Mouse (Mus musculus): ENCODE measurements around the gene Fbxl20. TPM values are rescaled to one million over a fixed set of nuclear protein-coding genes. Genes with fewer than 3 reads are reported as not detected.

The Fbxl20 gene
- total and polyA plus RNA-seq, 3 experiments = 10.7 to 14.4 (median 14.3) TPM

DNA sequence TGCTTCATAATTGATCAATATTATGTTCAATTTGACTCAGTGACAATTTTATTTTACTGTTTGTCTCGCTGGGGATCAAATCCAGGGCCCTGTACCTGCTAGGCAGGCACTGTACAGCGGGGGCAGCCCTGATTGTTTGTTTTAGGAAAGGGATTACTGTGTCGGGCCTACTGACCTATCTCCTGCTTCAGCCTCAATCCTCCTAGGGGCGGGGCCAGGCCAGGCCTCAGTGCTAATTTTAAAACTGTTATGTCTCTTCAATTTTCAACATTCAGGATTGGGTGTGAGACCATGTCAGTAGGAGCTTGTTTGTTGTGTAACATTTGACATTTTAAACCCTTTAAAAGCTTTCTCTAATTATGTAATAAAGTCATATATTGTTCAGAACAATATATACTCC, 36.7 kb downstream of the Fbxl20 start:
- Histone ChIP-seq H3K4me1 (ENCODE audit: control insufficient read depth, insufficient read depth, low read length) (peaks cover 6% of the 10 kb centered on the region), H3K36me3 (ENCODE audit: control insufficient read depth, insufficient read depth, low read length) (peaks cover 12% of the 10 kb centered on the region), H3K27me3 (ENCODE audit: control insufficient read depth, insufficient read depth, low read length) (no peaks in the 10 kb centered on the region), H3K79me2 (replicated peaks; ENCODE audit: control insufficient read depth, insufficient read depth, low read length) (no peaks in the 10 kb centered on the region), H3K4me3 (no peak overlapping the region), H3K27ac (peak overlapping the region; percentile 84), H3K9ac (ENCODE audit: low read depth, low read length) (no peak overlapping the region)
- DNase-seq = peak in 1 of 2 experiments; percentile 24
- TF ChIP-seq EP300 (IDR thresholded peaks at IDR 0.05; ENCODE audit: insufficient read depth, low read depth, low read length) = no peak
- peak; percentile 43 for TF ChIP-seq CTCF (IDR thresholded peaks at IDR 0.05)
- TF ChIP-seq POLR2A (IDR thresholded peaks at IDR 0.05; ENCODE audit: insufficient read depth, low read depth, low read length) = no peak
- WGBS = 43% methylated on average over 4 of the region's 4 CpGs
- intact Hi-C loops (cut with DNase I) = no loop called here

DNA sequence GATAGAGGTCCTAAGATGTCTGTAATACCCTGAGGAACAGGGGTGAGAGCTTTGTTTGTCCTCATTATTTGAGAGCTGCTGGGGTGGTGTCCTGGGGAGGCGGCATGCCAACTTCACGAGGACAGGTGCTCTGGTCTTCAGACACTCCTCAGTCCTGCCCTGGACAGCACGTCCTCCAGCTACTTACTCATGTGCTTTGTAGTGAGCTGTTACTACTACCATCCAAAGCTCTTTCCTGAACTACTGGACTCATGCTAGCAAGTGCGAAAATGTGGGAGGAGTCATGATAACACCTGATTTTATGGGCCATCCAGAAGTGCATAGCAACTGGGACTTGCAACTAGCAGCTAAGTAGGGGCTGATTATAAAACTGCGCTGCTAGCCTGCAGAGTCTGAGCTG, 40.5 kb downstream of the Fbxl20 start:
- H3K36me3 ChIP-seq (ENCODE audit: control insufficient read depth, insufficient read depth, low read length) = peaks cover 7% of the 10 kb centered on the region
- DNase-seq = no peak
- H3K27me3 ChIP-seq (ENCODE audit: control insufficient read depth, insufficient read depth, low read length) = no peaks in the 10 kb centered on the region
- WGBS = 82% methylated on average over 5 of the region's 5 CpGs
- no peak overlapping the region for H3K4me3 ChIP-seq
- H3K27ac ChIP-seq = no peak overlapping the region
- intact Hi-C loops (cut with DNase I) = no loop called here
- peaks cover 4% of the 10 kb centered on the region for H3K4me1 ChIP-seq (ENCODE audit: control insufficient read depth, insufficient read depth, low read length)
- TF ChIP-seq POLR2A (IDR thresholded peaks at IDR 0.05; ENCODE audit: insufficient read depth, low read depth, low read length) (no peak), CTCF (IDR thresholded peaks at IDR 0.05) (no peak), EP300 (IDR thresholded peaks at IDR 0.05; ENCODE audit: insufficient read depth, low read depth, low read length) (no peak)
- no peak overlapping the region for H3K9ac ChIP-seq (ENCODE audit: low read depth, low read length)
- H3K79me2 ChIP-seq (replicated peaks; ENCODE audit: control insufficient read depth, insufficient read depth, low read length) = no peaks in the 10 kb centered on the region

DNA sequence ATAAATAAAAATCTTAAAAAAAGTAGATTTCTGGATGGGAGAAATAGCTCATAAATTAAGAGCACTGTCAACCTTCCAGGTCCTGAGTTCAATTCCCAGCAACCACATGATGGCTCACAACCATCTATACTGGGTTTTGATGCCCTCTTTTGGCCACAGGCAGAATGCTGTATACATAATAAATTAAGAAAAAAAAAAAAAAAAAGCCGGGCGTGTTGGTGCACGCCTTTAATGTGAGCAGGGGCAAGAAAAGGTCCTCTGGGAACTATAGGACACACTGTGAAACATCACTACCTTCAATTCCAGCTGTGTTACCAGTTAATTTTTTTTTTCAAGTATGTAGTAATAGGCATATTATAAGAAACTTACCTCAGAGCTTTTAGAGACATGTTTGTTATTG, 48.9 kb downstream of the Fbxl20 start:
- H3K36me3 ChIP-seq (ENCODE audit: control insufficient read depth, insufficient read depth, low read length) = no peaks in the 10 kb centered on the region
- no peak overlapping the region for H3K4me3 ChIP-seq
- no peaks in the 10 kb centered on the region for H3K4me1 ChIP-seq (ENCODE audit: control insufficient read depth, insufficient read depth, low read length)
- WGBS = 92% methylated on average over 3 of the region's 3 CpGs
- H3K27me3 ChIP-seq (ENCODE audit: control insufficient read depth, insufficient read depth, low read length) = no peaks in the 10 kb centered on the region
- DNase-seq = no peak
- TF ChIP-seq POLR2A (IDR thresholded peaks at IDR 0.05; ENCODE audit: insufficient read depth, low read depth, low read length) (no peak), EP300 (IDR thresholded peaks at IDR 0.05; ENCODE audit: insufficient read depth, low read depth, low read length) (no peak), CTCF (IDR thresholded peaks at IDR 0.05) (no peak)
- intact Hi-C loops (cut with DNase I) = no loop called here
- no peak overlapping the region for H3K27ac ChIP-seq
- H3K9ac ChIP-seq (ENCODE audit: low read depth, low read length) = no peak overlapping the region
- H3K79me2 ChIP-seq (replicated peaks; ENCODE audit: control insufficient read depth, insufficient read depth, low read length) = no peaks in the 10 kb centered on the region

DNA sequence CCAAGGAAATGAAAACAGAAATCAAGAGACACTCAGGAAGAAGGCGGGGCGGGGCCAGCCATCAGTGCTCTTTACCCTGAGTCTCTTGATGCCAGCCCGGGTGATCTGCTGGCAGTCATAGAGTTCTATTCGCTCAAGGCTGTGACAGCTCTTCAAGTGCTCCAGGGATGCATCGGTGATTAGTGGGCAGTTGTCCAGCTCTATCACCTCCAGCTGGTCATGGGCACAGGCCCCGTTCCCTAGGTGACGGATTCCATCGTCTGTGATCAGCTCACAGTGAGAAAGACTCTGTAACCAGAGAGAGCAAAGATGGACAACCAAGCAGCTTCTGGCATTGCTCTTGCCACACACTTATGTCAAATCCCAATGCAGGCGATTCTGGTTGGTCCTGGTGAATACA, 59.6 kb downstream of the Fbxl20 start:
- 68% methylated on average over 9 of the region's 9 CpGs for WGBS
- H3K36me3 ChIP-seq (ENCODE audit: control insufficient read depth, insufficient read depth, low read length) = no peaks in the 10 kb centered on the region

DNA sequence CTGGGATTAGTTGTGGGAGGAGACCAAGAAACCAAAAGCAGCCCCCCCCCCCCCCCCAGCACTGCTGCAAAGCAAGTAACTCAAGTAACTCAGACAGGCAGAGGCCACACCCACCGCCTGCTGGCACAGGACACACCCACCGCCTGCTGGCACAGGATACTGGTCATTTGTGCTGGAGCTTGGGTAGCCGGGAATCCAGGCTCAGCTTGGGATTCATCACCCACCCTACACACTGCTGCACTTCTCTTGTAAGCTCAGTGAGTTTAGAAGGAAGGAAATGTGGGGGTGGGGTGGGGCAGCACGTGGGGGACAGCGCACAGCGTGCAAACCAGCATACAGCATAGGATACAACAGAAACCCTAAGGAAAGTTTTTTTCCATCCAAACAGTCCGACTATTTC, 62.0 kb downstream of the Fbxl20 start:
- DNase-seq = peak; percentile 32 to 44
- 13% methylated on average over 7 of the region's 7 CpGs for WGBS
- no peak overlapping the region for H3K27ac ChIP-seq
- intact Hi-C loops (cut with DNase I) = no loop called here
- H3K9ac ChIP-seq (ENCODE audit: low read depth, low read length) = no peak overlapping the region
- no peaks in the 10 kb centered on the region; the same call in 1 of the 2 replicates for H3K4me1 ChIP-seq (ENCODE audit: control insufficient read depth, insufficient read depth, low read length)
- no peaks in the 10 kb centered on the region for H3K36me3 ChIP-seq (ENCODE audit: control insufficient read depth, insufficient read depth, low read length)
- no peaks in the 10 kb centered on the region for H3K79me2 ChIP-seq (replicated peaks; ENCODE audit: control insufficient read depth, insufficient read depth, low read length)
- TF ChIP-seq EP300 (IDR thresholded peaks at IDR 0.05; ENCODE audit: insufficient read depth, low read depth, low read length) (no peak), CTCF (IDR thresholded peaks at IDR 0.05) (no peak), POLR2A (IDR thresholded peaks at IDR 0.05; ENCODE audit: insufficient read depth, low read depth, low read length) (no peak)
- H3K4me3 ChIP-seq = no peak overlapping the region
- H3K27me3 ChIP-seq (ENCODE audit: control insufficient read depth, insufficient read depth, low read length) = no peaks in the 10 kb centered on the region

More for the DNA sequence above, 59.6 kb downstream of the Fbxl20 start:
- no peak for TF ChIP-seq EP300 (IDR thresholded peaks at IDR 0.05; ENCODE audit: insufficient read depth, low read depth, low read length)
- no peak for TF ChIP-seq POLR2A (IDR thresholded peaks at IDR 0.05; ENCODE audit: insufficient read depth, low read depth, low read length)
- no peak for TF ChIP-seq CTCF (IDR thresholded peaks at IDR 0.05)
- H3K79me2 ChIP-seq (replicated peaks; ENCODE audit: control insufficient read depth, insufficient read depth, low read length) = no peaks in the 10 kb centered on the region
- intact Hi-C loops (cut with DNase I) = loop anchor here (10.0 kb wide), 1 partner anchor 54 kb away; no protein-coding TSS in a partner anchor
- no peak overlapping the region for H3K27ac ChIP-seq
- no peaks in the 10 kb centered on the region; the same call in 1 of the 2 replicates for H3K4me1 ChIP-seq (ENCODE audit: control insufficient read depth, insufficient read depth, low read length)
- DNase-seq = peak in 1 of 2 experiments; percentile 20
- H3K4me3 ChIP-seq = no peak overlapping the region
- no peaks in the 10 kb centered on the region for H3K27me3 ChIP-seq (ENCODE audit: control insufficient read depth, insufficient read depth, low read length)
- no peak overlapping the region for H3K9ac ChIP-seq (ENCODE audit: low read depth, low read length)

DNA sequence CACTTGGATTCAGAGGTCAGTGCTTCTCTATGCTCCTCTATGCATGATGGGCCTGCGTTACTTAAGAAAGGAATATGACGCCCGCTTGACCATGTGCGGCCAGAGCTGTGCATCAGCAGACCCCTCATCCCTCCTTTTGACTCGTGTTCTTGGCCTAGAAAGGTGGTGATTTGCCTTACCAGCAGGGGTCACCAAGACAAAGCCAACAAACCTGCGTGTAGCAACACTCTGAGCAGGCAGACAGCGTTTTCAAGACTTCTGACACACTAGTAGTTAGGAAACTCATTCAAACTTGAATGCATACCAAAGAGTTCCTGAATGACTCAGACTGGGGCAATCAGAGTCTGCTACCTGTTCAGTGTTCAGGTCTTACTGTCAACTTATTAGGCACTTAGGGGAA, 63.6 kb downstream of the Fbxl20 start:
- WGBS = 82% methylated on average over 7 of the region's 7 CpGs

More for the DNA sequence above, 63.6 kb downstream of the Fbxl20 start:
- Histone ChIP-seq H3K4me3 (no peak overlapping the region), H3K36me3 (ENCODE audit: control insufficient read depth, insufficient read depth, low read length) (no peaks in the 10 kb centered on the region), H3K27me3 (ENCODE audit: control insufficient read depth, insufficient read depth, low read length) (no peaks in the 10 kb centered on the region), H3K27ac (no peak overlapping the region), H3K4me1 (ENCODE audit: control insufficient read depth, insufficient read depth, low read length) (no peaks in the 10 kb centered on the region; the same call in 1 of the 2 replicates), H3K9ac (ENCODE audit: low read depth, low read length) (no peak overlapping the region), H3K79me2 (replicated peaks; ENCODE audit: control insufficient read depth, insufficient read depth, low read length) (no peaks in the 10 kb centered on the region)
- DNase-seq = no peak
- intact Hi-C loops (cut with DNase I) = no loop called here
- TF ChIP-seq POLR2A (IDR thresholded peaks at IDR 0.05; ENCODE audit: insufficient read depth, low read depth, low read length) = no peak
- TF ChIP-seq CTCF (IDR thresholded peaks at IDR 0.05) = peak; percentile 12; the same call in 1 of the 2 replicates

Measured in heart, adult 2 months (tissue).